Mouse (Mus musculus): ENCODE data around the gene Gm20532.

DNA sequence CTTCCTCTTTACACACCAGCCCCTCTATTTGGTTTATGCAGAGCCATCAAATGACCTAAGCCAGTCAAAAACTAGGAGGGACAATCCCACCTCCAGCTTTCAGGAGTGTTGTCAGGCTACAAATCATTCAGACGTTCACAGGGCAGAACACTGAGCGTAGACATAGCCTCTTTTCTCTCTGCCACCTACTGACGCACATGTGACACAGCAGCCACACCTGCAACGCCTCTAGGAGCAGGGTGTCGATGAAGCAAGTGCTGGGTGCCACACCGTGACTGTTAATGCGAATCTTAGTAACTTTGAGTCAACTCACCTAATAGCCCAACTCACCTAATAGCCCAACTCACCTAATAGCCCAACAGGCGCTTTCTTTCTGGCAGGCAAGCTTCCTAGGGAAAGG, 52.6 kb downstream of the Gm20532 start:
- peak; percentile 49; the same call in 1 of the 2 replicates for TF ChIP-seq CTCF (IDR thresholded peaks at IDR 0.05; ENCODE audit: borderline replicate concordance, control insufficient read depth, extremely low read depth, insufficient read depth, low read length, poor library complexity)
- TF ChIP-seq POLR2A (IDR thresholded peaks at IDR 0.05; ENCODE audit: control insufficient read depth, extremely low read depth, insufficient read depth, low read length, poor library complexity), result no peak

Data from thymus, adult 2 months (tissue).